Mouse (Mus musculus) thymus, adult 2 months (tissue): ENCODE results near the gene Kif16b.

ENCODE experiments used
- CTCF ChIP-seq: fragments of 200-500 bp; IDR thresholded peaks from 2 replicates; pipeline ENCODE4 v1.5.1; 2012; ENCODE audit warnings: mild to moderate bottlenecking, control low read depth, low read length, moderate library complexity, borderline replicate concordance; ENCODE audit not compliant: control insufficient read depth, poor library complexity, insufficient read depth; ENCODE audit errors: extremely low read depth
- POLR2A ChIP-seq: fragments of 200-500 bp; IDR thresholded peaks from 2 replicates; pipeline ENCODE4 v1.6.1; 2012; ENCODE audit warnings: mild to moderate bottlenecking, low read length, control low read depth, moderate library complexity; ENCODE audit not compliant: control insufficient read depth, poor library complexity, insufficient read depth; ENCODE audit errors: extremely low read depth

- TF ChIP-seq CTCF (no peak), POLR2A (no peak)
Observed at GRCm38 (mm10) chr2:142590938-142591337, 310.4 kb downstream of the Kif16b start.
